Mouse (Mus musculus): Measurements from ENCODE around the gene Gng12. TPM values are rescaled to one million over a fixed set of nuclear protein-coding genes. Genes with fewer than 3 reads are reported as not detected.

The Gng12 gene
- polyA plus RNA-seq, 1 experiment from 2014 or later: 34.7 TPM

- no peaks in the 10 kb centered on the region for H3K36me3 ChIP-seq
- H3K4me2 ChIP-seq (replicated peaks): no peak overlapping the region
- H3K9me3 ChIP-seq: no peaks in the 10 kb centered on the region
- no peak overlapping the region for H3K9ac ChIP-seq (replicated peaks)
- no peak for ATAC-seq (ENCODE audit: low FRiP score, low read depth)
- no peak overlapping the region for H3K27ac ChIP-seq (replicated peaks)
- peaks cover 12% of the 10 kb centered on the region for H3K27me3 ChIP-seq
- 47% methylated on average over 4 of the region's 4 CpGs for WGBS
- no peak overlapping the region for H3K4me3 ChIP-seq
- 0 out of 2 replicates have a peak, but pooled peaks cover 10% of the 10 kb centered on the region for H3K4me1 ChIP-seq
These were observed 1.8 kb downstream of the Gng12 start for GRCm38 (mm10) chr6:66897994-66898393.

GRCm38 (mm10) chr6:66901926-66902325 lies 5.7 kb downstream of the Gng12 start:
- H3K4me2 ChIP-seq (replicated peaks): no peak overlapping the region
- 93% methylated on average over 5 of the region's 5 CpGs for WGBS
- H3K27ac ChIP-seq (replicated peaks): no peak overlapping the region
- H3K9me3 ChIP-seq: no peaks in the 10 kb centered on the region
- H3K4me1 ChIP-seq: 0 out of 2 replicates have a peak, but pooled peaks cover 6% of the 10 kb centered on the region
- ATAC-seq (ENCODE audit: low FRiP score, low read depth): no peak
- H3K9ac ChIP-seq (replicated peaks): no peak overlapping the region
- peaks cover 7% of the 10 kb centered on the region for H3K27me3 ChIP-seq
- no peaks in the 10 kb centered on the region for H3K36me3 ChIP-seq
- no peak overlapping the region for H3K4me3 ChIP-seq

DNA sequence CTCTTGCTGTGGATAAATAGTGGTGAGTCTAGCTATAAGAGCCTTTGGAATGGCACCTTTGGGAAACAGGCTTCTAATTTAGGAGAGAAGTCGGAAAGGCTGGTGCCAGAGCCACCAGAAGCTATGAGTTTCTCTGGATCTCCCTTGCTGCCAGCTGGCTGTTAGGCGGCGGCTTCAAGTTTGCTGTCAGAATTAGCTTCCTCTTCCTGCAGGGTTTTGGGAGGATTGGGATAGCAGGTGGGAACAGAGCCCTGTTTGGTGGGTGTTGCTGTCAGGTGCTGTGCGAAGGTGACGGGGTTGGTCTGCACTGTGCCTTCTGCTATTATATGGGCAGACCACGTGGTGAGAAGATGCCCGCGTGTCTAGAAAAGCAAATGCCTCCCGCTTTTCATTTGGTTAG lies 7.0 kb downstream of the Gng12 start:
- H3K27ac ChIP-seq (replicated peaks): no peak overlapping the region
- H3K4me1 ChIP-seq: no peaks in the 10 kb centered on the region
- no peaks in the 10 kb centered on the region for H3K27me3 ChIP-seq
- 83% methylated on average over 9 of the region's 9 CpGs for WGBS
- H3K36me3 ChIP-seq: no peaks in the 10 kb centered on the region
- no peak overlapping the region for H3K4me3 ChIP-seq
- H3K9me3 ChIP-seq: no peaks in the 10 kb centered on the region
- no peak overlapping the region for H3K9ac ChIP-seq (replicated peaks)
- no peak for ATAC-seq (ENCODE audit: low FRiP score, low read depth)
- H3K4me2 ChIP-seq (replicated peaks): no peak overlapping the region

GRCm38 (mm10) chr6:66903720-66904119 lies 7.5 kb downstream of the Gng12 start:
- Histone ChIP-seq H3K9ac (replicated peaks) (no peak overlapping the region), H3K4me2 (replicated peaks) (no peak overlapping the region), H3K9me3 (no peaks in the 10 kb centered on the region), H3K27ac (replicated peaks) (no peak overlapping the region), H3K4me3 (no peak overlapping the region), H3K36me3 (no peaks in the 10 kb centered on the region), H3K4me1 (no peaks in the 10 kb centered on the region), H3K27me3 (no peaks in the 10 kb centered on the region)
- WGBS: 91% methylated on average over 6 of the region's 6 CpGs
- ATAC-seq (ENCODE audit: low FRiP score, low read depth): no peak

DNA sequence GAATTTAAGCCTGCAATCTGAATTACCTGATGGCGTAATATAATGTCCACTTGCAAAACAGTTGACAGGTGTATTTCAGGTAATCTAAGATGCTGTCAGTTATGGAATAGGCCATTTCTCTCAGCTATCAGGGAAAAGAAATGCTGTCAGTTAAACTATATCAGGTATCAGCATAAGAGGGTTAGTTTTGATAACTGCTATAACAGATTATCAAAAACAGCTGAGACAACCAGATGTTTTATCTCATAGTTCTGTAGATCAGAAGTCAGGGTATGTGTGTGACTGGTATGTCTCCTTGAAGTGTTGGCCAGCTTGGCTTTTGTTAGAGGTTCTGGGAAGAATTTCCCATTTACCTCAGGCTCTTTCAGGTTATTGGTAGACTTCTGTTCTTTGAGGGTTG lies 10.0 kb downstream of the Gng12 start:
- 92% methylated on average over 1 of the region's 1 CpGs for WGBS
- H3K4me2 ChIP-seq (replicated peaks): no peak overlapping the region
- no peak overlapping the region for H3K4me3 ChIP-seq
- no peaks in the 10 kb centered on the region for H3K36me3 ChIP-seq
- H3K27ac ChIP-seq (replicated peaks): no peak overlapping the region
- H3K9me3 ChIP-seq: no peaks in the 10 kb centered on the region
- H3K4me1 ChIP-seq: no peaks in the 10 kb centered on the region
- no peaks in the 10 kb centered on the region for H3K27me3 ChIP-seq
- no peak for ATAC-seq (ENCODE audit: low FRiP score, low read depth)
- no peak overlapping the region for H3K9ac ChIP-seq (replicated peaks)

DNA sequence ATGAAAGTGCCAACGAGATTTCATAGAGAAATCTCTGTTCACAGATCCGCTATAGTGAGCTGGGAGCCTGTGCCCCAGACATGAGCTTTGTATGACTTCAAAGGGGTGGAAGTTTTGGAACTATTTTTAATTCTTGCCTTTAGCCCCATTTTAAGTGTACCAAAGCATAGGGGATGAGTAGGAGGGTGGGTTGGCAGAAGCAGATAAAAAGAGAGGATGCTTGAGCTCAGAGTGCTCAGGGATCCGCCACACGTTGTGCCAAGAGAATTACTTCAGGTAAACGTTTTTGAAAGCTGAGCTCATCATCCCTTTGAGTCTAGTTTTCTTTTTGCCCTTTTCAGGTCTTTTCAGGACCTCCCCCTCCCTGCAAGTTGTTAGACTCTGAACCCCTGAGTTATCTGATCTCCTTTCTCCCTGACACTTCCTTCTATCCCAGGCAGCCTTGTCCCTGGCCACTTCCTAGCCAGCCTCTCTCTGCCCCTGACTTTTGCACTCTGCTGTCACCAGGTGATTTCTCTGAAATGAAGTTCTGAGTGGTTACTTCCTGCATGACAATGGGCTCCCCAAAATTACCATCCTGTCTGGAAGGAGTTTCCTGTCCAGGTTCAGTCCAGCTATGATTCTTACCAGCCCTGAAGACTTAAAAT lies 12.3 kb downstream of the Gng12 start:
- ATAC-seq (ENCODE audit: low FRiP score, low read depth): no peak
- Histone ChIP-seq H3K36me3 (no peaks in the 10 kb centered on the region), H3K4me2 (replicated peaks) (no peak overlapping the region), H3K9ac (replicated peaks) (no peak overlapping the region), H3K4me3 (no peak overlapping the region), H3K4me1 (no peaks in the 10 kb centered on the region), H3K27me3 (no peaks in the 10 kb centered on the region), H3K27ac (replicated peaks) (no peak overlapping the region), H3K9me3 (no peaks in the 10 kb centered on the region)
- WGBS: 75% methylated on average over 5 of the region's 5 CpGs

DNA sequence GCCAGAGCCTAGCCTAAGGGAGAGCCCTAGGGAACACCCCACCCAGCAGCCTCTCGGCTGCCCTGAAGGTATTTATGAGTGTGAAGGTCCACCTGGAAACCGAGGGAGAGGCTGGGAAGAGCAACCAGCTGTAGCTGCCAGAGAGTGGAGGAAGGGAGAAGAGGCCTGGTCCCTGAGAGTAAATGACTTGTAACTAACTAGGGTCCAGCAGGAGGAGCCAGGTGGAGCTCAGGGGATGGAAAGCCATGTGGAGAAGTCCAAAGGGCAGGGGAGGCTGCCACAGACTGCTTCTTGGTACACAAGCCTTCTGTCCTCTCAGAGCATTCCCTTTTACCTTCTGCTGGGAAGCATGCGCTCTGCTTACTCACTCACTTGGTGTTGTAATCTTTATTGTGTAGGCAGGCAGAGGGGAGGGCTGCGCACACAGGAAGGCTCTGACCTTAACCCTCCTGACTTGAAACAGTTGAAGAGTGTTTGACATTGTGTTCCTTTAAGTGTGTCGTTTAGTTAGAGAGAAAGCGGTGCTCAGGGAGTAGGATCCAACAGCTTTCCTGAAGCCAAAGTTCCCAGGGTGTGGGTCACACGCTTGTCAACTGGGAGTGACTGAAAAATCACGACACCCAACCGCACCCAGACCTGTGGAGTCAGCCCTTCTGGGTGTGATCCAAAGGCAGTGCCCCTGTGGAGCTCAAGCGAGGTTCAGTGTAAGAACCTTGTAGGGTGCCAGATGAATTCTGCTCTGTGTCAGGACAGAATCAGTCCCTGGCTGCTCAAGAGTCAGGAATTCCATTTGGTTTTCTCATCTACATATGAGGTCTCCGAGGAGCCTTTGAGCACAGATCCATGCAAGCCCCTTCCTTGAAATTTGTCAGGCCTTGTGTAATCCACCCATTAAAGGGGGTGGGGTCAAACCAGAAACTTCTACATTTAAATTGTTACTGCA lies 14.6 kb downstream of the Gng12 start:
- Histone ChIP-seq H3K4me3 (no peak overlapping the region), H3K36me3 (no peaks in the 10 kb centered on the region), H3K4me2 (replicated peaks) (no peak overlapping the region), H3K4me1 (no peaks in the 10 kb centered on the region), H3K27ac (replicated peaks) (no peak overlapping the region), H3K27me3 (no peaks in the 10 kb centered on the region), H3K9ac (replicated peaks) (no peak overlapping the region), H3K9me3 (no peaks in the 10 kb centered on the region)
- WGBS: 63% methylated on average over 11 of the region's 11 CpGs
- ATAC-seq (ENCODE audit: low FRiP score, low read depth): no peak

DNA sequence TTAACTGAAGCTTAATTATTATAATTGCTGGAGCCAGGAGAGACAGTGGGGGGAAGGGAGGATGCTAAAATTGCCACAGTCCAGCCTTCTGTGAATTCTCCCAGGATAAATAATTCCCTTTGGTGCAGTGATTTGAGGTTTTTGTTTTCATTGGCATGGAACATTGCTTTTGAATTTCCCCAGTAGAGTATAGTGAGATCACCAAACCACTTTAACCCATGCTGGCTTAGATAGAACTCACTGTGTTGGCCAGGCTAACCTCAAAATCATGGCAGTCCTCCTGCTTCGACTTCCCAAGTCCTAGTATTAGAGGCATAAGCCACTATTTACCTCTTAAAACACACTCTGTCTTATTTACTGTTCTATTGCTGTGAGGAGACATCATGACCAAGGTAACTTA lies 17.2 kb downstream of the Gng12 start:
- no peak overlapping the region for H3K4me2 ChIP-seq (replicated peaks)
- no peaks in the 10 kb centered on the region for H3K27me3 ChIP-seq
- no peak overlapping the region for H3K9ac ChIP-seq (replicated peaks)
- WGBS: 100% methylated on average over 1 of the region's 1 CpGs
- no peaks in the 10 kb centered on the region for H3K9me3 ChIP-seq
- no peaks in the 10 kb centered on the region for H3K36me3 ChIP-seq
- no peak overlapping the region for H3K27ac ChIP-seq (replicated peaks)
- no peaks in the 10 kb centered on the region for H3K4me1 ChIP-seq
- no peak for ATAC-seq (ENCODE audit: low FRiP score, low read depth)
- H3K4me3 ChIP-seq: no peak overlapping the region

GRCm38 (mm10) chr6:66915592-66915991 lies 19.4 kb downstream of the Gng12 start:
- no peaks in the 10 kb centered on the region for H3K36me3 ChIP-seq
- H3K9me3 ChIP-seq: no peaks in the 10 kb centered on the region
- no peaks in the 10 kb centered on the region for H3K27me3 ChIP-seq
- H3K4me2 ChIP-seq (replicated peaks): no peak overlapping the region
- WGBS: 95% methylated on average over 2 of the region's 2 CpGs
- H3K27ac ChIP-seq (replicated peaks): no peak overlapping the region
- H3K4me1 ChIP-seq: no peaks in the 10 kb centered on the region
- H3K4me3 ChIP-seq: no peak overlapping the region
- no peak overlapping the region for H3K9ac ChIP-seq (replicated peaks)
- no peak for ATAC-seq (ENCODE audit: low FRiP score, low read depth)

DNA sequence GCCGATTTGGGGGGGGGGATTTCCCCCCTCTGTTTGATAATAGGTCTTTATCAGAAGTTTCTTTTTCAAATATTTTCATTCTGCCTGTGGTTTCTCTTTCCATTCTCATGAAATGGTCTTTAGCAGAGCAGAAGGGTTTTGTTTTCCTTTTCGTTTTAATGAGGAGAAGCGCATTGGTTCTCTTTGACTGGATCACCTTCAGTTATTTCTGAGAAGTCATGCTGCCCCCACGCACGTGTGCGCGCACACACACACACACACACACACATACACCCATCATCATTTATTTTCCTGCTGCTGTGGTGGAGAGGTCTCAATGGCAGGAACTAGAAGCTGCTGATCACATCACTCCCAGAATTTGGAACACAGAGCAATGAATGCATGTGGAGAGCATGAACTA lies 20.8 kb downstream of the Gng12 start:
- Histone ChIP-seq H3K36me3 (no peaks in the 10 kb centered on the region), H3K4me2 (replicated peaks) (no peak overlapping the region), H3K4me3 (no peak overlapping the region), H3K27me3 (no peaks in the 10 kb centered on the region), H3K27ac (replicated peaks) (no peak overlapping the region), H3K9ac (replicated peaks) (no peak overlapping the region), H3K4me1 (no peaks in the 10 kb centered on the region), H3K9me3 (no peaks in the 10 kb centered on the region)
- ATAC-seq (ENCODE audit: low FRiP score, low read depth): no peak
- 86% methylated on average over 7 of the region's 7 CpGs for WGBS

DNA sequence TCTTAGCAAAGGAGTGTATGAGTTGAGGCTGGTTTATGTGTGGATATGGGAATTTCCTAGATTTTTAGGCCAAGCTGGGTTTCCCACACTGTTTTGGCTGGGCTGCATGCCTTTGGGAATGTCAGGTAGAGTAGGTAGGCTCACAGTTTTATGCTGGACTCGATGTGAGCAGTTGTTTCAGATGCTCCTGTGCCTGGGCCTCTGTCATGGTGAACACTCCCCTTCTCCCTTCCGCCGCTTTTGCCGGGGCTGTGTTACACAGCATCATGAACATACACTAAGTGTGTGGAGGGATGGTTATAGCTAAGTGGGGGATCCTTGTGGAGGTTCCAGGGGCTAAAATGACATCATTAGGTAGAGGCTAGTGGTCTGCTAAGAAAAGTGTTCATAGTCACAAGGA lies 24.6 kb downstream of the Gng12 start:
- Histone ChIP-seq H3K4me3 (no peak overlapping the region), H3K9ac (replicated peaks) (no peak overlapping the region), H3K4me1 (no peaks in the 10 kb centered on the region), H3K27me3 (no peaks in the 10 kb centered on the region), H3K36me3 (no peaks in the 10 kb centered on the region), H3K27ac (replicated peaks) (no peak overlapping the region), H3K4me2 (replicated peaks) (no peak overlapping the region), H3K9me3 (no peaks in the 10 kb centered on the region)
- 94% methylated on average over 4 of the region's 4 CpGs for WGBS
- ATAC-seq (ENCODE audit: low FRiP score, low read depth): no peak

- Histone ChIP-seq H3K36me3 (no peaks in the 10 kb centered on the region), H3K4me2 (replicated peaks) (no peak overlapping the region), H3K4me3 (no peak overlapping the region), H3K9ac (replicated peaks) (no peak overlapping the region), H3K27me3 (no peaks in the 10 kb centered on the region), H3K27ac (replicated peaks) (no peak overlapping the region), H3K4me1 (no peaks in the 10 kb centered on the region), H3K9me3 (no peaks in the 10 kb centered on the region)
- ATAC-seq (ENCODE audit: low FRiP score, low read depth): no peak
- 90% methylated on average over 4 of the region's 4 CpGs for WGBS
These were observed 25.6 kb downstream of the Gng12 start for GRCm38 (mm10) chr6:66921755-66922154.

Data from midbrain, embryonic 12.5 days (tissue).